Mouse (Mus musculus): Measurements from ENCODE around the gene Olfr826. TPM values are rescaled to one million over a fixed set of nuclear protein-coding genes. Genes with fewer than 3 reads are reported as not detected.
A peak's percentile ranks its signal among the peaks of the same experiment; 100 is the strongest.
"Not testable (repeated sequence)": the region's sequence is repeated elsewhere in the genome, so short reads cannot be mapped to it uniquely, and the experiment has no call there.

The Olfr826 gene
- not detected in 2 replicates for total RNA-seq (2021)
- long read RNA-seq = 0 reads

DNA sequence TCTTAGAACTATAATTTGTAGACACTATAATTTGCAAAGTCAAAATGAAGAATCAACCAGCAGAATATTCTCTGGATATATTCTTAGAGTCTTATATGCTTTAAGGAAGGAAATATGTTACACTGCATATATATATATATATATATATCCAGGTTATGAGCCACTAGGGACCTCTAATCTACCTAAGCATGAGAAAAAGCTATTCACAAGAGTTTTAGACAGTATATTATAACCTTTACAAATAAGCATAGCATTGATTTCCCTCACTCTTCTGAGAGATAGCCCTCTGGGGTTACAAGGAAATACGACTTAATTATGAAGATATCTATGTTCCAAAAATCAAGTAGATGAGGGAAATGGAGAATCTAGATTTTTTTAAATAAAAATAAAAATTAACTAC is at the start of gene Olfr826:
TSS of gene Olfr826 (minus strand) at position 101 of the 400 bp plus-strand sequence.
- DNase-seq = no peak

DNA sequence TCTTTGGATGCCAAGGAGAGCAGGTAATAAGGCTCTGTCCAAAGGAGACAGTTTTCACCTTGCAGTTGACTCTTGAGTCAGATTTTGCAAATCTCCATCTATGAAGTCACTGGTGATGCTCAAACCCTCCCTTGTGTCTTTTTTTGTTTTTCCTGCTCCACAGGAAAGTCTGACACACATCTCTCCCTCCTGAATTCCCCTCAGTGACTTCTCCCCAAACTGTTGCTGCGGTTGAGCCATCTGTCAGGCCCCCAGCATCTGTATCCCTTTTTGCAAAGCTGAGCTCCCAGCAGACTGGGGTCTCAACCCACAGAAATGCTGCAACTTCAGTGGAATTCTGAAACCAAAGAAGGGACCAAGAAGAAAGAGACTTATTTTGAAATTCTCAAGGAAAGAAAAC is 48.1 kb upstream of the Olfr826 start:
- no peak for DNase-seq

DNA sequence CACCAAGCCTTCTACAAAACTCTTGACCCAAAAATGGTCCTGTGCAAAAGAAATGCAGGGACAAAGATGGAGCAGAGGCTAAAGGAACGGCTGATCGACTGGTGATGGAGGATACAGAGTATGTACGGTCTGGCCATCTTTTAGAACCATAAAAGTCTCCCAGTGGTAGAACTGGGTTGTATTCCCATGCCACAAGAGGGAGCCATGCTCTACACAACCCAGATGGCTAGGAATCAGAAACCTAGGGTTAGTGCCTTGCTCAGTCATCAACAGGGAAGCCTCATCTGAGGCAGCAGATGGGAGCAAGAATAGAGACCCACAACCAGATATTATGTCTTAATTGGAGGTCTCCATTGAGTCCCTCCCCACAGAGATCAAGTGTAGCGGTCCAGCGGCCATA is 45.6 kb upstream of the Olfr826 start:
- DNase-seq = no peak

DNA sequence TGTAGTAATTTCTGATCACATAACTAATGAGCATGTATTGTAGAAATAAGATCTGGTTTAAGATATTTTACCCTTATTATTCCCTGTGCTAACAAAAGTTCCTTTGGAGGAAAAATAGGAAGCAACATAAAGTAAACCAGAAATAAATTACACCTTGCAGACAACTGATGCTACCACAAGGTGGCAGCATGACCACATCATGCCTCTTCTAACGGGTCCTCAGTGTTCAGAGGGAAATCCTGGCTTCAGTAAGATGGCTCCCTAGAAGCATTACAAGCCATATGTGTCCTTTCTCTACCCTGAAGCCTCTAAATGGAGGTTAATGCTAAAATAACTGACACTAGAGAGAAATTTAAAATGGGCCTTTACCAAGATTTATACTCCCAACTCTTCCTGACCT is 44.3 kb upstream of the Olfr826 start:
- DNase-seq = peak; percentile 56

DNA sequence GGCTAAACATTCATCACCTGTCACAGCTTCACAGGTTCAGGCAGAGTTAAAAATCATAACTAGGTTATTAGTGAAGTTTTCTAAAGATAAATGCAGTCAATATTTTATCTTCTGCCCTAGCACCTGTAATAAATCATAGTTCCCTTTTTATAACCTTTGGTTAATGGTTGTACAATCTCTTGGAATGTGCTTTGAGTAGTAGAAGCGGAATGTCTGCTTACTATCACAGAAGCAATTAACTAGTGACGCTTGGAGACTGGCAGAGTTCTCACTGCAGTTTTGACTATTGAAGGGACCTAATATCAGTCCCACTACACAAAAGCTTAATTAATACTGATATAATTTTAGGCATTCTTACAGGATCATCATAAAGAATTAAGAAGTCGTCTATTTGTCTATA is 41.0 kb upstream of the Olfr826 start:
- no peak for DNase-seq

DNA sequence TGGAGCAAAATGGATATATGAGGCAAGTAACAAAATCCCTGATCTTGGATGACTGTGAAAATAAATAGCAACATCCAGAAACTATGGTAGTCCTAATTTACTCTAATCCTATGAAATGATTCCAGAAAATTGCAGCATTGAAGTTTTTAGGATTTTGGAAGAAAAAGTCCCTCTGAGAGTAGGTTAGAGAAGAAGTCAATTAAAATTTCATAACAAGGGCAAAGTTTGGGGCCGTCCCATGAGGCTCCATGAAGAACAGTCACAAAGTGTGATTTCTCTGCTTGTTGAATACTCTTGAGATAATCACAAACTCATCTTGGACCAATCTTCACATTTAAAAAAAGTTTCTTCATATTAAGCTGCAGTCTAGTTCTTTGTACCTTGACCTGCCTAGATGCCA is 30.3 kb upstream of the Olfr826 start, which contains the start of gene Olfr827:
TSS of gene Olfr827 (minus strand) at position 101 of the 400 bp plus-strand sequence.
- no peak for DNase-seq

DNA sequence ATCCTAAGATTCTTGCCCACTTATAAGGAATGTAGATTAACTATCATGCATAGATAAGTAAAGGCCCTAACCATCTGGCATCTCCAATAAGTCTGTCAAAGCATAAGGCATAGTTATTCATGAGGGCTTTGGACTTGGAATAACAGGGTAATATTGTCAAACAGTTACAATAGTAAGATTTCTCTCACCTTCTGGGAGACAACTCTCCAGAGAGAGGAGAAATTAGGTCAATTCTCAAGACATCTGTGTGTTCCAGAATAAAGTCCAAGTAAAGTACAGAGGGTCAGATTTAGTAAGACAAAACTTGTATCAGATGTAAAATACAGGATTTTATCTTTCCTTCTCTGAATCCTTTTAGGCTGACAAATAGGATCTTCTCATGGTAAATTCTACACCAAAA is 17.3 kb downstream of the Olfr826 start, which contains the start of gene Olfr825:
TSS of gene Olfr825 (minus strand) at position 101 of the 400 bp plus-strand sequence.
- DNase-seq = no peak

DNA sequence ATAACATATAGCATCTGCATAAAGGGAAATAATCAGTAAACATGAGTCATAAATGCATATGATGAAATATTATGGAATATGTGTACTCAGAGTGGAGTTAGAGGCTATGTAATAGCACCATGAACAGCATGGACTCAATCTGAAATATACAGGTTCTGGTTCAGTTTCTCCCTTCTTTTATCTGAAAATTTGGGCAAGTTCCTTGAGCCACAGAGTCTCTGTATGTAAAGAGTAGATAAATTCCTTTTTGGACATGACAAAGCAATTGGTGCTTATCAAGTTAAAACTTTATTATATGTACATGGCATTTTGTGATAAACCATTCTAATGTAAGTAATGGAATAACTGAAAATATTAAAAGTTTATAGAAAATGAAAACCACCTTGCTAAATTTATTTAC is 18.8 kb downstream of the Olfr826 start:
- DNase-seq = no peak

DNA sequence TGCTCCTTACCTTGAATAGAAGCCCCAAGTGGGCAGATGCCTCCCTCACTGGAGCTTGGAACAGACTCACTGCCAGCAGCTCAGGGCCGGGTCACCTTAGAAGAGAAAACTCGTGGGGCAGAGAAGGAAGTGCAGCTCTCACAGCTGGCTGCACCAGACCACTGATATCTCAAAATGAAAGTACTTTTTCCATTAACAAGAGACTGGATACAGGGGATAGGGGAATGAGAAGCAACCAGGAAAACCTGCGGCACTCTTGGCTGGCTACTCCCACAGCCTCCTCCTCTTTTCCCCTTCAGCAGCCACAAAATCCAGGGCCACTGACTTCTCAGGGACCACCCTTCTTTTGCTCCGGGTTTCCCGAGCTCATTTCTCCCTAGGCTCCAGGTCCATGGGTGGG is 39.9 kb downstream of the Olfr826 start:
- no peak for DNase-seq

DNA sequence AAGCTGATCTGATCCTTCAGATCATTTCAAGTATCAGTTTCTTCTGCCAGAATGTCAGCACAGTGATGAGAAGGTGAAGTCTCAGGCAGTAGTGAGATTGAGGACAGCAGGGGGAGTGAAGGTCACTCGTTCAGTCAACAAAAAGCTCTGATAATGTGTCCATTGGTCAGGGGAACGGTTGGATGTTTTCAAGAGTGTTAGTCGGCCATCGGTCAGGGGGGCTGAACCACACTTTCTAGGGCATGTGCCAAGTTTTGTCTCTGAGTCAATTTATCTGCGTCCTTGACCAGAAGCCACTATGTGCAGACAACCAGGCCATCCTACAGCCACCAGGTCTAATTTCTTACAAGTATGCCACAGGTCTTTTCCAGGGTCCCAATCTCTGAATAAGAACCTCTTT is 41.5 kb downstream of the Olfr826 start:
- peak; percentile 21 for DNase-seq

DNA sequence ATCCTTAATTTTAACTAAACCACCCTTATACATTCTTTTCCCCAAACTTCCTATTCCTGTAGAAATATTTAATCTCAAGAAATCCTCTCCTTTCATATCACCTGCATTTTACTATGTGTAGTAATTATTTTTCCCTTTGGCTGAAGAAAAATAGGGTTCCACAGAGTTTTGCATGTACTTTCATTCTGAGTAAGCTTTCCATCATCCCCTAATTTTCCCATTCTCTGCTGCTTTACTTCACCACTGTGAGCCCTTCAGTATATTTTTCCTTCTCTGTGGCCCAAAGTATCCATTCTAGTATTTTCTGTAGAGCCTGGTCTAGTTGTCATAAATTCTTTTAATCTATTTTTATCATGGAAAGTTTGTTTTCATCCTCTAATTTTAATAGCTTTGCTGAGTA is 49.2 kb downstream of the Olfr826 start:
- DNase-seq = no peak

DNA sequence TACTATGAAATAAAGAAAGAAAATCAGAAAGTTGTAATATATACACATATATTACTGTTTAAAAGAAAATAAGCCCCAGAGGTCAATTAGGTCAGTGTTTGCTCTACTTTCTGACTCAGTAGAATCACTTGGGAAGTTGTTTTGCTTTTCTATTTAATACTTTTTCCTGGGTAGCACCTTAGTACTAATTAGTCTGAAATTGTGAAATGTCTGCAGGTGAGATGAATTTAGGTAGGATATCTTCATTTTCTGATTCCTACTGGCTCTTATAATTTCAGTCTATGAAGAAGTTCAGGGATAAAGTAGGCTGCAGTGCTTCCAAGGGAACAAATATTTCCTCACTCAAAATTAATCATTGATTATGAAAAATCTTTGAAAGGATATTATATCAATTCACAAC is 54.1 kb downstream of the Olfr826 start, which contains the start of gene Olfr824:
TSS of gene Olfr824 (minus strand) at position 101 of the 400 bp plus-strand sequence.
- DNase-seq = not testable (repeated sequence)

Other genes starting within 250 kb of the Olfr826 start
- gene Olfr818, start 235.1 kb downstream of the Olfr826 start, total RNA-seq (2021) = not detected in 2 replicates
- not detected in 2 replicates for gene Olfr819, start 216.9 kb downstream of the Olfr826 start, total RNA-seq (2021)
- not detected in 2 replicates for gene Olfr247, start 208.0 kb downstream of the Olfr826 start, total RNA-seq (2021)
- not detected in 2 replicates for gene Gm10310, start 199.1 kb downstream of the Olfr826 start, total RNA-seq (2021)
- gene Olfr820, start 171.6 kb downstream of the Olfr826 start, total RNA-seq (2021) = not detected in 2 replicates
- gene Olfr821, start 153.8 kb downstream of the Olfr826 start, total RNA-seq (2021) = not detected in 2 replicates
- not detected in 2 replicates for gene Olfr822, start 113.0 kb downstream of the Olfr826 start, total RNA-seq (2021)
- gene Olfr823, start 68.8 kb downstream of the Olfr826 start, total RNA-seq (2021) = not detected in 2 replicates
- gene Olfr824, start 54.2 kb downstream of the Olfr826 start, total RNA-seq (2021) = not detected in 2 replicates
- not detected in 2 replicates for gene Olfr825, start 17.4 kb downstream of the Olfr826 start, total RNA-seq (2021)
- not detected in 2 replicates for gene Olfr827, start 30.2 kb upstream of the Olfr826 start, total RNA-seq (2021)
- 0.36 TPM in 1 of 2 replicates, not detected in the other for gene Neurod4, start 96.1 kb upstream of the Olfr826 start, total RNA-seq (2021)
- 0.46 TPM in 1 of 2 replicates, not detected in the other for gene Tespa1, start 138.7 kb upstream of the Olfr826 start, total RNA-seq (2021)
- not detected in 2 replicates for gene Vmn2r84, start 210.1 kb upstream of the Olfr826 start, total RNA-seq (2021)
- gene Vmn2r85, start 245.5 kb upstream of the Olfr826 start, total RNA-seq (2021) = not detected in 2 replicates

Data from adrenal gland, postnatal 25 days (tissue).